Mouse (Mus musculus) kidney, embryonic 15.5 days (tissue): ENCODE measurements around the gene Lsm14b. TPM values are rescaled to one million over a fixed set of nuclear protein-coding genes. Genes with fewer than 3 reads are reported as not detected.

Experiments
- ATAC-seq: fragments of 200-750 bp; cut with Nextera tagmentation; replicated peaks from 2 replicates; pipeline ENCODE4 v1.8.0; 2017; ENCODE audit warnings: moderate TSS enrichment; ENCODE audit not compliant: low FRiP score
- H3K27ac ChIP-seq: fragments of 300-500 bp; sonication (generic); 2 replicates; pipeline ENCODE4 v1.5.1; 2015; ENCODE audit warnings: mild to moderate bottlenecking, inconsistent platforms
- H3K27me3 ChIP-seq: fragments of 300-500 bp; sonication (generic); 2 replicates; pipeline ENCODE4 v1.6.1; 2015; ENCODE audit warnings: inconsistent platforms
- H3K36me3 ChIP-seq: fragments of 300-500 bp; sonication (generic); 2 replicates; pipeline ENCODE4 v1.6.1; 2015; ENCODE audit warnings: inconsistent platforms
- H3K4me1 ChIP-seq: fragments of 300-500 bp; sonication (generic); 2 replicates; pipeline ENCODE4 v1.6.1; 2015; ENCODE audit warnings: inconsistent platforms
- H3K4me2 ChIP-seq: fragments of 300-500 bp; sonication (generic); 2 replicates; pipeline ENCODE4 v1.6.1; 2015; ENCODE audit warnings: moderate library complexity, mild to moderate bottlenecking, inconsistent platforms
- H3K4me3 ChIP-seq: fragments of 300-500 bp; sonication (generic); replicated peaks from 2 replicates; pipeline ENCODE4 v1.5.1; 2015; ENCODE audit warnings: mild to moderate bottlenecking, inconsistent platforms
- H3K9ac ChIP-seq: fragments of 300-500 bp; sonication (generic); 2 replicates; pipeline ENCODE4 v1.6.1; 2015; ENCODE audit warnings: mild to moderate bottlenecking, inconsistent platforms
- H3K9me3 ChIP-seq: fragments of 300-500 bp; sonication (generic); replicated peaks from 2 replicates; pipeline ENCODE4 v1.6.1; 2016; ENCODE audit warnings: inconsistent platforms
- WGBS: fragments of 180-500 bp; shearing (Covaris S2); methylation state at CpG from one replicate; pipeline ENCODE4 v1.1.7; 2015; ENCODE audit warnings: mixed read lengths; 5-methylcytosine and 5-hydroxymethylcytosine counted together
- polyA plus RNA-seq: library from polyadenylated mRNA; unstranded; fragments of >200 nt; fragmentation: Nextera tagmentation; extraction: Ambion mirVana; gene quantifications from 2 replicates; pipeline ENCODE4 v1.2.1, GENCODE M21; 2015

Lsm14b gene
- polyA plus RNA-seq, result 9.5 and 10.1 TPM in 2 replicates

DNA sequence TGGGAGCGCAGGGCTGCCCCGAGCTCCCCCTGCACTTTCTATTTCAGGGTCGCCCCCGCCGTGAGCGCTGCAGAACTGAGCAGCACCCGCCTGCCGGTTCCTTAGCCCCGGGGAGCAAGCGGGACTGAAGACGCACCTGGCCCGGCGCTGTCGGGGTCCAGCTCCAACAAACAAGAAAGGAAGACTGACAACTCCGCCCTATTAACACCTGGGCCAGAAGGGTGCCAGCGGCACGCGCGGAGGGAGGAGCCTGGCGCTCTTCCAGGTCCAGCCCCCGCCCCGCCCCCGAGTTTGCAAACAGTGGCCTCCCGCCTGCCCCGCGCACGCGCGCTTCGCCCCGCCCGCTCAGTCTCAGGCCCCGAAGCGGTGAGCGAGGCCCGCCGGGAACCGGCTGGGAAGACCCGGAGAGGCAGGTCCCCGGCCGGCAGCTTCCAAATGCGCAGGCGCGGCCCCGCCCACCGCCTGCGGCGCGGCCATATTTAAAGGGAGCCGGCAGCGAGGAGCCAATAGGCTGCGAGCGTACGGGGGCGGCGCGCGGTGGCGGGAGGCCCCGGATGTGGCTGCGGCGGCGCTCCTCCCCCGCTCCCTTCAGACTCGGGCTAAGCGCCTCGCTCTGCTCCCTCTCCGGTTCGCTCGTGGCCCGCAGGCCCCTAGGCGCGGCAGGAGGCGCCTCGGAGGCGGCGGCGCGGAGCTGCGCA, at the start of gene Lsm14b:
Gene Lsm14b, plus strand, starts transcription at position 587 of the 698 bp plus-strand sequence.
- H3K4me2 ChIP-seq, result peak within 1 kb of the TSS; percentile 96
- peaks cover 34% of the 10 kb centered on the region for H3K4me1 ChIP-seq
- H3K36me3 ChIP-seq, result peaks cover 21% of the 10 kb centered on the region
- peak within 1 kb of the TSS; percentile 79 for H3K9ac ChIP-seq
- under 1% methylated on average over 74 of the region's 80 CpGs for WGBS
- peak within 1 kb of the TSS; percentile 91 for H3K27ac ChIP-seq
- H3K4me3 ChIP-seq, result peak within 1 kb of the TSS; percentile 90
- no peaks in the 10 kb centered on the region for H3K9me3 ChIP-seq
- ATAC-seq, result peak; percentile 96
- H3K27me3 ChIP-seq, result peaks cover 37% of the 10 kb centered on the region

DNA sequence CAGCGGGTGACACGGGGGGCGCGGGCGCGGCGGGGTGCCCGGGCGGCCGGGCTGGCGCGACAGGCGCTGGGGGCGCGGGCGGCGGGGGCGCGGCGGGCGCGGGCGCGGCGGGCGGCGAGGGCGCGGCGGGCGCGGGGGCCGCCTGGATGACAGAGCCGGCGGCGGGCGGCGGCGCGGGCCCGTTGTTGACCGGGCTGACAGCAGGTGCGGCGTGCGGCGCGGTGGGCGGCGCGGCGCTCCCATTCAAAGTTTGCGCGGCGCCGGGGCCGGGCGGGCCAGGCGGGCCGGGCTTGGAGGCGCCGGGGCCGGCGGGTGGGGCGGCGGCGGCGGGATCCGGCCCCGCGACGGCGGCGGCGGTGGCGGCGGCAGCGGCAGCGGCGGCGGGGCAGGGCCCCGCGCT, 48.9 kb upstream of the Lsm14b start:
- no peaks in the 10 kb centered on the region for H3K9me3 ChIP-seq
- no peaks in the 10 kb centered on the region for H3K27me3 ChIP-seq
- no peak for ATAC-seq
- H3K4me1 ChIP-seq, result peaks cover 47% of the 10 kb centered on the region
- peak overlapping the region; percentile 97 for H3K4me2 ChIP-seq
- no peak overlapping the region for H3K27ac ChIP-seq
- WGBS, result under 1% methylated on average over 39 of the region's 82 CpGs
- H3K9ac ChIP-seq, result peak overlapping the region; percentile 92
- H3K36me3 ChIP-seq, result no peaks in the 10 kb centered on the region
- peak overlapping the region; percentile 90 for H3K4me3 ChIP-seq

DNA sequence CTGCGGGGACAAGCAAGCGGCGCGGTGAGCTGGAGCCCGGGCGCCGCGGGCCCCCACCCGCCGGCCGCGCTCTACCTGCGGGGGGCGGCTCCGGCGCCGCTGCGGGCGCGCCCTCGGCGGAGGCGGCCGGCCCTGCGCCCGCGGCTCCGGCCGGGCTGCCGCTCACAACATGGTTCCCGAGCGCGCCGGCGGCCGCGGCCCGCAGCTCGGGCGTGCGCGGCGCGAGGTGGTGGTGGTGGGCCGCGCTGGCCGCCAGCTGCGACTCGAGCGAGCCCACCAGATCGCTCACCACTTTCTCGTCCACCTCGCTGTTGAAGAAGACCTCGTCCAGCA, 48.5 kb upstream of the Lsm14b start:
- under 1% methylated on average over 41 of the region's 54 CpGs for WGBS

GRCm38 (mm10) chr2:179976628-179977343, 48.0 kb upstream of the Lsm14b start, which contains the start of gene Taf4:
Taf4 (minus strand) TSS chr2:179976646.
- Histone ChIP-seq H3K9ac (peak within 1 kb of the TSS; percentile 92), H3K4me2 (peak within 1 kb of the TSS; percentile 97), H3K9me3 (no peaks in the 10 kb centered on the region), H3K27ac (peak within 1 kb of the TSS; percentile 98), H3K36me3 (no peaks in the 10 kb centered on the region), H3K4me1 (peaks cover 42% of the 10 kb centered on the region), H3K4me3 (peak within 1 kb of the TSS; percentile 90), H3K27me3 (no peaks in the 10 kb centered on the region)
- ATAC-seq, result peak; percentile 95
- under 1% methylated on average over 59 of the region's 84 CpGs for WGBS

More for the DNA sequence above, 48.5 kb upstream of the Lsm14b start:
- Histone ChIP-seq H3K27me3 (no peaks in the 10 kb centered on the region), H3K9me3 (no peaks in the 10 kb centered on the region), H3K27ac (peak overlapping the region; percentile 96), H3K4me1 (peaks cover 46% of the 10 kb centered on the region), H3K9ac (peak overlapping the region; percentile 92), H3K4me2 (peak overlapping the region; percentile 97), H3K36me3 (no peaks in the 10 kb centered on the region), H3K4me3 (peak overlapping the region; percentile 90)
- peak; percentile 41 for ATAC-seq

GRCm38 (mm10) chr2:179977344-179978025, 47.3 kb upstream of the Lsm14b start:
- Histone ChIP-seq H3K27ac (peak overlapping the region; percentile 98), H3K4me1 (peaks cover 36% of the 10 kb centered on the region), H3K9me3 (no peaks in the 10 kb centered on the region), H3K27me3 (no peaks in the 10 kb centered on the region), H3K9ac (peak overlapping the region; percentile 92), H3K4me3 (peak overlapping the region; percentile 90), H3K36me3 (no peaks in the 10 kb centered on the region), H3K4me2 (peak overlapping the region; percentile 97)
- no peak for ATAC-seq
- 6% methylated on average over 10 of the region's 10 CpGs for WGBS

DNA sequence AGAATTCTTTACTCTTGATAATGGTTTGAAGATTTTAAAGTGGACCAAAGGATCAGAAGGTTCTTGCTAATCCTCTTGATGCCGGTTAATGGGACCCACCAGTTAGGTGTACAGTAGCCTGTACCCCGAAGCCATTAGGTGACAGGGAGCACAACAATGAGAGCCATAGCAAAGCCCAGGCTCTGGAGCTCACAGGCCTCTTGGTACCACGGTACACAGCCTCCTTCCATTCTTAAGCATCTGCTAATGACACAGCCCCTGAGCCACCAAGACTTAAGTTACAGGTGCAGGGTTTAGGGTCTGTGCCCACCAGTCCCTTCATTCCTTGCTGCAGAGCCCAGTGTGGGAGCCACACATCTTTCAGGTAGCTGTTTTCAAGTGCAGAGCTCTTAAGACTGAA, 46.5 kb upstream of the Lsm14b start:
- WGBS, result 83% methylated on average over 3 of the region's 3 CpGs
- H3K36me3 ChIP-seq, result no peaks in the 10 kb centered on the region
- no peaks in the 10 kb centered on the region for H3K9me3 ChIP-seq
- H3K4me2 ChIP-seq, result no peak overlapping the region
- no peak overlapping the region for H3K4me3 ChIP-seq
- no peaks in the 10 kb centered on the region for H3K27me3 ChIP-seq
- H3K9ac ChIP-seq, result no peak overlapping the region
- peaks cover 29% of the 10 kb centered on the region for H3K4me1 ChIP-seq
- ATAC-seq, result no peak
- no peak overlapping the region for H3K27ac ChIP-seq

DNA sequence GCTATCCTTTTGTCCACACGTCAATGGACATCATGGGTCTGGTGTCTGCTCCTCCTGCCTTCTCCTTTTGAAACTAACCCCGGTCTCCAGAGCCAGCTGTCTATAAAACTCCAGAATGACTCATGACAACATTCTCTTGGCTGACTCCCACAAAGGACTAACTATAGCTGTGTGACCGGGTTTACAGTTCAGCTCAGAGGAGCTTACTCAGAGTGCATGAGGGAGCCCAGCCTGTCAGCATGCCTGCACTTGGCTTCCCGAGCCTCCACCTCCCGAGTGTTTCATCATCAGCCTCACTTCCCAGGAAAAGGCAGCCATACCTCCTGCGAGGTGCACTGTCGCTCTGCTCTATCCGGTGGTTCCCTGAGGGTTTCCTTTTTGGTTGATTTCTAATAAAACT, 45.0 kb upstream of the Lsm14b start:
- no peak overlapping the region for H3K9ac ChIP-seq
- H3K4me1 ChIP-seq, result peaks cover 13% of the 10 kb centered on the region
- no peak overlapping the region for H3K27ac ChIP-seq
- ATAC-seq, result no peak
- H3K9me3 ChIP-seq, result no peaks in the 10 kb centered on the region
- H3K36me3 ChIP-seq, result no peaks in the 10 kb centered on the region
- 53% methylated on average over 8 of the region's 8 CpGs for WGBS
- H3K4me2 ChIP-seq, result no peak overlapping the region
- no peak overlapping the region for H3K4me3 ChIP-seq
- no peaks in the 10 kb centered on the region for H3K27me3 ChIP-seq

- H3K9ac ChIP-seq, result no peak overlapping the region
- no peaks in the 10 kb centered on the region for H3K27me3 ChIP-seq
- ATAC-seq, result no peak
- WGBS, result 44% methylated on average over 4 of the region's 4 CpGs
- no peak overlapping the region for H3K4me2 ChIP-seq
- peaks cover 9% of the 10 kb centered on the region for H3K4me1 ChIP-seq
- no peaks in the 10 kb centered on the region for H3K9me3 ChIP-seq
- H3K4me3 ChIP-seq, result no peak overlapping the region
- H3K27ac ChIP-seq, result no peak overlapping the region
- H3K36me3 ChIP-seq, result no peaks in the 10 kb centered on the region
Observed at GRCm38 (mm10) chr2:179980616-179981015, 44.2 kb upstream of the Lsm14b start.

DNA sequence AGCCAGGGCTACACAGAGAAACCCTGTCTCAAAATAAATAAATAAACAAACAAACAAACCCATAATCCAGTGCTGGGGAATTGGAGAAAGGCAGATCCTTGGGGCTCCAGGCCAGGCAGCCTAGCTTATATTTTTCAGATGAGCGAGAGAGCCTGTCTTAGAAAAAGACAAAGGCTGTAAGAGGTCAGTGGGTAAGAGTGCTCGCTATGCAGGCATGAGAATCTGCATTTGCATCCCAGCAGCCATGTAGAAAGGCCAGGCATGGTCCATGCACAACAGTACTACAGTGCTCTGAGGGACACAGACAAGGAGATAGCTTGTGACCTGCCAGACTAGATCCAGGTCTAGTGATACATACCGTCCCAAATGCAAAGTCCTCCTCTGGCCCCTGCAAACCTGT, 42.1 kb upstream of the Lsm14b start:
- H3K36me3 ChIP-seq, result no peaks in the 10 kb centered on the region
- WGBS, result 78% methylated on average over 3 of the region's 3 CpGs
- no peak for ATAC-seq
- H3K4me3 ChIP-seq, result no peak overlapping the region
- no peaks in the 10 kb centered on the region for H3K27me3 ChIP-seq
- no peak overlapping the region for H3K27ac ChIP-seq
- H3K9ac ChIP-seq, result no peak overlapping the region
- peaks cover 5% of the 10 kb centered on the region; the same call in 1 of the 2 replicates for H3K4me1 ChIP-seq
- no peaks in the 10 kb centered on the region for H3K9me3 ChIP-seq
- H3K4me2 ChIP-seq, result no peak overlapping the region

GRCm38 (mm10) chr2:179984830-179985229, 40.0 kb upstream of the Lsm14b start:
- no peaks in the 10 kb centered on the region for H3K27me3 ChIP-seq
- H3K27ac ChIP-seq, result no peak overlapping the region
- WGBS, result 35% methylated on average over 7 of the region's 7 CpGs
- no peak for ATAC-seq
- H3K9ac ChIP-seq, result no peak overlapping the region
- H3K36me3 ChIP-seq, result no peaks in the 10 kb centered on the region
- no peak overlapping the region for H3K4me2 ChIP-seq
- H3K9me3 ChIP-seq, result no peaks in the 10 kb centered on the region
- no peak overlapping the region for H3K4me3 ChIP-seq
- H3K4me1 ChIP-seq, result no peaks in the 10 kb centered on the region

DNA sequence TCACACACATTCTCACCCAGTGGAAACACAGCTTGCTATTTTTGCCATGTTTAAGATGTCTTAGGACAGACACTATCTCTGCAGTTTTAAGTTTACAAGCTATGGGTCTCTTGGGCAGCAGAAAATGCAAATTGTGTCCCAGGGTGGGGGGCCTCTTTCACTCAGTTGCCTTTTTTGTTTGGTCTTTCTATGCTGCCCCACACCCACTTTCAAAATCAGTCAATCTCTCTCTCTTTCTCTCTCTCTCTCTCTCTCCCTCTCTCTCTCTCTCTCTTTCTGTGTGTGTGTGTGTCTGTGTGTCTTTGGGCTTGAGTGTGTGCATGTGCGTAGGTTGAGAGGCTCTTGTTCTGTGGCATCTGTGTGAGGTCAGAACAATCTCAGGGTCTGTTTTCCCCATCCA, 39.1 kb upstream of the Lsm14b start:
- H3K4me3 ChIP-seq, result no peak overlapping the region
- H3K4me1 ChIP-seq, result no peaks in the 10 kb centered on the region
- H3K9me3 ChIP-seq, result no peaks in the 10 kb centered on the region
- H3K9ac ChIP-seq, result no peak overlapping the region
- WGBS, result 100% methylated on average over 1 of the region's 1 CpGs
- ATAC-seq, result no peak
- no peaks in the 10 kb centered on the region for H3K27me3 ChIP-seq
- no peak overlapping the region for H3K27ac ChIP-seq
- H3K36me3 ChIP-seq, result no peaks in the 10 kb centered on the region
- H3K4me2 ChIP-seq, result no peak overlapping the region

DNA sequence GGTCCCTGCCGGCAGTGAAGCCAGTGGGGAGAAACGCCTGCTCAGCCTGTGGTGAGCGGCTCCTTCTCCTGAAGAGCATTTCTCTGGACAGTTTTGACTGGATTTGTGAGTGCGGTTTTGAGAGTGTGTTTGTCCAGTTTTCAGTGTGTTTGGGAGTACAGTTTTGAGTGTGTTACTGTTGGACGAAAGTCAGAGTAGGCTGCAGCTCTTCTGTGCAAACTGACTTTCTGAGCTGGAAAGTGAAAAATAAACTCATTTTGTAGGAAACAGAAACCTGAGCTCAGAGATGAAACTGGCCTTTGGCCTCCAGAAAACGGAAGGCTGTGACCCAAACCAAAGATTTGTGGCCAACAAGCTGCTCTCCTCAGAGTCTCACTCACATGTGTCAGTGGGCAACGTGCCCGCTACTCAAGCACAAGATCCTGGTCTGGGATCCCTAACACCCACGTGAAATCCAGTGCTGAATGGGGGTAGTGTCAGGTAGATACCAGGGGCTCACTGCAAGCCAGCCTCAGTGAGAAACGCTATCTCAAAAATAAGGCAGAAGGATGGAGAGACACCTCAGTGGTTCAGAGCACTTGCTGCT, 38.3 kb upstream of the Lsm14b start:
- no peak for ATAC-seq
- no peak overlapping the region for H3K9ac ChIP-seq

More for the DNA sequence above, 38.3 kb upstream of the Lsm14b start:
- H3K36me3 ChIP-seq, result no peaks in the 10 kb centered on the region
- no peaks in the 10 kb centered on the region for H3K9me3 ChIP-seq
- no peak overlapping the region for H3K4me3 ChIP-seq
- H3K27ac ChIP-seq, result no peak overlapping the region
- H3K27me3 ChIP-seq, result no peaks in the 10 kb centered on the region
- 56% methylated on average over 10 of the region's 10 CpGs for WGBS
- no peak overlapping the region for H3K4me2 ChIP-seq
- no peaks in the 10 kb centered on the region for H3K4me1 ChIP-seq
